Mouse (Mus musculus) embryonic facial prominence, embryonic 10.5 days (tissue): ENCODE data around the gene Gli3. TPM values are rescaled to one million over a fixed set of nuclear protein-coding genes. Genes with fewer than 3 reads are reported as not detected.

Experiments
- DNase-seq: peaks from one replicate; pipeline ENCODE4 v3.0.0-alpha.2; 2017; ENCODE audit warnings: low spot score
- H3K27ac ChIP-seq: fragments of 300-500 bp; sonication (generic); replicated peaks from 2 replicates; pipeline ENCODE4 v1.5.1; 2016; ENCODE audit warnings: mild to moderate bottlenecking
- H3K27me3 ChIP-seq: fragments of 300-500 bp; sonication (generic); replicated peaks from 2 replicates; pipeline ENCODE4 v1.6.1; 2016; ENCODE audit warnings: low read depth, mild to moderate bottlenecking; ENCODE audit not compliant: poor library complexity, severe bottlenecking
- H3K36me3 ChIP-seq: fragments of 300-500 bp; sonication (generic); replicated peaks from 2 replicates; pipeline ENCODE4 v1.6.1; 2016; ENCODE audit warnings: mild to moderate bottlenecking, moderate library complexity
- H3K4me1 ChIP-seq: fragments of 300-500 bp; sonication (generic); 2 replicates; pipeline ENCODE4 v1.6.1; 2016
- H3K4me3 ChIP-seq: fragments of 300-500 bp; sonication (generic); 2 replicates; pipeline ENCODE4 v1.5.1; 2016; ENCODE audit warnings: mild to moderate bottlenecking, moderate library complexity
- H3K9me3 ChIP-seq: fragments of 300-500 bp; sonication (generic); 2 replicates; pipeline ENCODE4 v1.6.1; 2016; ENCODE audit warnings: mild to moderate bottlenecking
- WGBS: fragments of 180-500 bp; shearing (Covaris S2); methylation state at CpG from one replicate; pipeline ENCODE4 v1.1.7; 2016; 5-methylcytosine and 5-hydroxymethylcytosine counted together
- polyA plus RNA-seq: library from polyadenylated mRNA; unstranded; fragments of >200 nt; fragmentation: Nextera tagmentation; extraction: Ambion mirVana; gene quantifications from 2 replicates; pipeline ENCODE4 v1.2.1, GENCODE M21; 2016

Gli3 gene
- polyA plus RNA-seq, 1 experiment from 2014 or later = 33.9 TPM

GRCm38 (mm10) chr13:15513114-15513513 is 50.1 kb downstream of the Gli3 start:
- 0 out of 2 replicates have a peak, but pooled peaks cover 3% of the 10 kb centered on the region for H3K36me3 ChIP-seq
- H3K9me3 ChIP-seq = no peaks in the 10 kb centered on the region
- peaks cover 32% of the 10 kb centered on the region for H3K4me1 ChIP-seq
- no peaks in the 10 kb centered on the region for H3K27me3 ChIP-seq
- whole genome bisulfite sequencing = 82% methylated on average over 5 of the region's 5 CpGs
- DNase-seq = no peak
- no peak overlapping the region for H3K4me3 ChIP-seq
- no peak overlapping the region for H3K27ac ChIP-seq

- DNase-seq = no peak
- H3K4me1 ChIP-seq = peaks cover 31% of the 10 kb centered on the region
- WGBS = 90% methylated on average over 8 of the region's 8 CpGs
- H3K4me3 ChIP-seq = no peak overlapping the region
- no peaks in the 10 kb centered on the region for H3K27me3 ChIP-seq
- no peak overlapping the region for H3K27ac ChIP-seq
- no peaks in the 10 kb centered on the region for H3K9me3 ChIP-seq
- 0 out of 2 replicates have a peak, but pooled peaks cover 3% of the 10 kb centered on the region for H3K36me3 ChIP-seq
Measured at GRCm38 (mm10) chr13:15514082-15514481, 51.0 kb downstream of the Gli3 start.

- no peaks in the 10 kb centered on the region for H3K27me3 ChIP-seq
- no peak for DNase-seq
- peaks cover 6% of the 10 kb centered on the region; the same call in 1 of the 2 replicates for H3K36me3 ChIP-seq
- H3K9me3 ChIP-seq = no peaks in the 10 kb centered on the region
- peaks cover 16% of the 10 kb centered on the region for H3K4me1 ChIP-seq
- H3K27ac ChIP-seq = no peak overlapping the region
- WGBS = 86% methylated on average over 9 of the region's 9 CpGs
- no peak overlapping the region for H3K4me3 ChIP-seq
Measured at GRCm38 (mm10) chr13:15517048-15517760, 54.2 kb downstream of the Gli3 start.

GRCm38 (mm10) chr13:15520353-15520752 is 57.3 kb downstream of the Gli3 start:
- 79% methylated on average over 2 of the region's 2 CpGs for WGBS

GRCm38 (mm10) chr13:15522153-15522552 is 59.1 kb downstream of the Gli3 start:
- DNase-seq = no peak
- Histone ChIP-seq H3K4me3 (no peak overlapping the region), H3K27me3 (no peaks in the 10 kb centered on the region), H3K9me3 (no peaks in the 10 kb centered on the region), H3K4me1 (no peaks in the 10 kb centered on the region), H3K36me3 (peaks cover 12% of the 10 kb centered on the region; the same call in 1 of the 2 replicates), H3K27ac (no peak overlapping the region)
- WGBS = 89% methylated on average over 3 of the region's 3 CpGs

More at GRCm38 (mm10) chr13:15520353-15520752, 57.3 kb downstream of the Gli3 start:
- H3K4me3 ChIP-seq = no peak overlapping the region
- no peak for DNase-seq
- H3K9me3 ChIP-seq = no peaks in the 10 kb centered on the region
- peaks cover 15% of the 10 kb centered on the region; the same call in 1 of the 2 replicates for H3K36me3 ChIP-seq
- no peaks in the 10 kb centered on the region for H3K27me3 ChIP-seq
- H3K27ac ChIP-seq = no peak overlapping the region
- no peaks in the 10 kb centered on the region for H3K4me1 ChIP-seq

GRCm38 (mm10) chr13:15524208-15524607 is 61.2 kb downstream of the Gli3 start:
- no peaks in the 10 kb centered on the region for H3K9me3 ChIP-seq
- peaks cover 12% of the 10 kb centered on the region; the same call in 1 of the 2 replicates for H3K36me3 ChIP-seq
- DNase-seq = no peak
- 92% methylated on average over 8 of the region's 8 CpGs for WGBS
- H3K4me3 ChIP-seq = no peak overlapping the region
- H3K4me1 ChIP-seq = no peaks in the 10 kb centered on the region
- H3K27ac ChIP-seq = no peak overlapping the region
- H3K27me3 ChIP-seq = no peaks in the 10 kb centered on the region

- H3K27me3 ChIP-seq = no peaks in the 10 kb centered on the region
- H3K27ac ChIP-seq = no peak overlapping the region
- peaks cover 12% of the 10 kb centered on the region; the same call in 1 of the 2 replicates for H3K36me3 ChIP-seq
- H3K4me3 ChIP-seq = no peak overlapping the region
- H3K4me1 ChIP-seq = no peaks in the 10 kb centered on the region
- DNase-seq = no peak
- no peaks in the 10 kb centered on the region for H3K9me3 ChIP-seq
- WGBS = 92% methylated on average over 4 of the region's 4 CpGs
Measured at GRCm38 (mm10) chr13:15526691-15527090, 63.7 kb downstream of the Gli3 start.

GRCm38 (mm10) chr13:15531568-15531967 is 68.5 kb downstream of the Gli3 start:
- no peak for DNase-seq
- Histone ChIP-seq H3K9me3 (no peaks in the 10 kb centered on the region), H3K4me1 (no peaks in the 10 kb centered on the region), H3K4me3 (no peak overlapping the region), H3K36me3 (peaks cover 7% of the 10 kb centered on the region; the same call in 1 of the 2 replicates), H3K27ac (no peak overlapping the region), H3K27me3 (no peaks in the 10 kb centered on the region)
- 50% methylated on average over 3 of the region's 3 CpGs for WGBS

- Histone ChIP-seq H3K9me3 (no peaks in the 10 kb centered on the region), H3K36me3 (peaks cover 4% of the 10 kb centered on the region; the same call in 1 of the 2 replicates), H3K27me3 (no peaks in the 10 kb centered on the region), H3K4me1 (peaks cover 32% of the 10 kb centered on the region), H3K4me3 (no peak overlapping the region), H3K27ac (no peak overlapping the region)
- 68% methylated on average over 5 of the region's 5 CpGs for WGBS
- DNase-seq = no peak
Measured at GRCm38 (mm10) chr13:15537206-15537605, 74.2 kb downstream of the Gli3 start.

GRCm38 (mm10) chr13:15537611-15538010 is 74.6 kb downstream of the Gli3 start:
- Histone ChIP-seq H3K4me3 (no peak overlapping the region), H3K4me1 (peaks cover 36% of the 10 kb centered on the region), H3K27ac (0 out of 2 replicates have a peak overlapping the region, but pooled peaks have one; percentile 5), H3K9me3 (no peaks in the 10 kb centered on the region), H3K27me3 (no peaks in the 10 kb centered on the region), H3K36me3 (peaks cover 4% of the 10 kb centered on the region; the same call in 1 of the 2 replicates)
- no peak for DNase-seq
- WGBS = 73% methylated on average over 3 of the region's 3 CpGs

- no peak for DNase-seq
- no peak overlapping the region for H3K27ac ChIP-seq
- peaks cover 44% of the 10 kb centered on the region for H3K4me1 ChIP-seq
- 80% methylated on average over 2 of the region's 2 CpGs for WGBS
- H3K4me3 ChIP-seq = no peak overlapping the region
- no peaks in the 10 kb centered on the region for H3K27me3 ChIP-seq
- peaks cover 4% of the 10 kb centered on the region; the same call in 1 of the 2 replicates for H3K36me3 ChIP-seq
- no peaks in the 10 kb centered on the region for H3K9me3 ChIP-seq
Measured at GRCm38 (mm10) chr13:15538389-15538788, 75.4 kb downstream of the Gli3 start.

GRCm38 (mm10) chr13:15542053-15542452 is 79.0 kb downstream of the Gli3 start:
- 11% methylated on average over 5 of the region's 5 CpGs for WGBS
- Histone ChIP-seq H3K27ac (peak overlapping the region; percentile 62; the same call in 1 of the 2 replicates), H3K9me3 (no peaks in the 10 kb centered on the region), H3K4me3 (no peak overlapping the region), H3K4me1 (peaks cover 79% of the 10 kb centered on the region), H3K27me3 (no peaks in the 10 kb centered on the region), H3K36me3 (no peaks in the 10 kb centered on the region)
- no peak for DNase-seq
